Mouse (Mus musculus): Measurements from ENCODE around the gene Rgs10. TPM values are rescaled to one million over a fixed set of nuclear protein-coding genes. Genes with fewer than 3 reads are reported as not detected.

Gene Rgs10
- polyA plus RNA-seq, 1 experiment = not detected

GRCm38 (mm10) chr7:128398664-128399063, 19.9 kb downstream of the Rgs10 start:
- 85% methylated on average over 4 of the region's 4 CpGs for WGBS

GRCm38 (mm10) chr7:128397066-128397465, 21.5 kb downstream of the Rgs10 start:
- WGBS = 66% methylated on average over 2 of the region's 2 CpGs
- no peak for TF ChIP-seq POLR2A (IDR thresholded peaks at IDR 0.05; ENCODE audit: insufficient read depth, low read depth, low read length)
- no peak for TF ChIP-seq CTCF (IDR thresholded peaks at IDR 0.05; ENCODE audit: insufficient read depth, low read depth, low read length)
- 0 out of 2 replicates have a peak, but pooled peaks cover 3% of the 10 kb centered on the region for H3K4me1 ChIP-seq (ENCODE audit: control insufficient read depth, insufficient read depth, low read length)

More at GRCm38 (mm10) chr7:128398664-128399063, 19.9 kb downstream of the Rgs10 start:
- H3K4me1 ChIP-seq (ENCODE audit: control insufficient read depth, insufficient read depth, low read length) = no peaks in the 10 kb centered on the region
- H3K4me3 ChIP-seq (ENCODE audit: insufficient read depth, low read depth, low read length) = no peak overlapping the region
- TF ChIP-seq CTCF (IDR thresholded peaks at IDR 0.05; ENCODE audit: insufficient read depth, low read depth, low read length) (no peak), POLR2A (IDR thresholded peaks at IDR 0.05; ENCODE audit: insufficient read depth, low read depth, low read length) (no peak)
- no peak overlapping the region for H3K27ac ChIP-seq (ENCODE audit: insufficient read depth, low read depth, low read length)

DNA sequence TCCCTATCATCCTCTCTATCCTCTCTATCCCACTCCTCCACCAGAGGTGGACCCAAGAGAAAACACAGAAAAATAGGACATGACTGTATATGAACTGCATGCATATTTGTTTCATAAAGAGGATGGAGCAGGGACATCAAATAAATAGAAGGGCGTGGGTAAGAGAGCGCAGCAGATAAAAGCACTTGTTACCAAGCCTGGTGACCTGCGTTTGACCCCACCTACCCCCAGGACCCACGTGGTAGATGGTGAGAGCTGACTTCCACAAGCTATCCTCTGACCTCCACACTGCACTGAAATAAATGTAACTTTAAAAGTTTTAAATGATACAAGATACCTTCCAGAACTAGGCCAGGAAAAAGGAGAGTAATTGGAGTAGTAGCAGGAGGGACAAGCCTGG, 24.8 kb downstream of the Rgs10 start:
- WGBS = 74% methylated on average over 4 of the region's 4 CpGs

More at GRCm38 (mm10) chr7:128397066-128397465, 21.5 kb downstream of the Rgs10 start:
- H3K27ac ChIP-seq (ENCODE audit: insufficient read depth, low read depth, low read length) = no peak overlapping the region
- no peak overlapping the region for H3K4me3 ChIP-seq (ENCODE audit: insufficient read depth, low read depth, low read length)

GRCm38 (mm10) chr7:128392972-128393314, 25.6 kb downstream of the Rgs10 start:
- Histone ChIP-seq H3K27ac (ENCODE audit: insufficient read depth, low read depth, low read length) (no peak overlapping the region; the same call in 1 of the 2 replicates), H3K4me1 (ENCODE audit: control insufficient read depth, insufficient read depth, low read length) (peaks cover 11% of the 10 kb centered on the region; the same call in 1 of the 2 replicates), H3K4me3 (ENCODE audit: insufficient read depth, low read depth, low read length) (no peak overlapping the region)
- 56% methylated on average over 5 of the region's 5 CpGs for WGBS
- no peak for TF ChIP-seq POLR2A (IDR thresholded peaks at IDR 0.05; ENCODE audit: insufficient read depth, low read depth, low read length)
- no peak for TF ChIP-seq CTCF (IDR thresholded peaks at IDR 0.05; ENCODE audit: insufficient read depth, low read depth, low read length)

More for the DNA sequence above, 24.8 kb downstream of the Rgs10 start:
- peaks cover 8% of the 10 kb centered on the region; the same call in 1 of the 2 replicates for H3K4me1 ChIP-seq (ENCODE audit: control insufficient read depth, insufficient read depth, low read length)
- H3K4me3 ChIP-seq (ENCODE audit: insufficient read depth, low read depth, low read length) = no peak overlapping the region
- H3K27ac ChIP-seq (ENCODE audit: insufficient read depth, low read depth, low read length) = no peak overlapping the region
- TF ChIP-seq POLR2A (IDR thresholded peaks at IDR 0.05; ENCODE audit: insufficient read depth, low read depth, low read length) = no peak
- TF ChIP-seq CTCF (IDR thresholded peaks at IDR 0.05; ENCODE audit: insufficient read depth, low read depth, low read length) = no peak

GRCm38 (mm10) chr7:128392071-128392971, 26.2 kb downstream of the Rgs10 start:
- Histone ChIP-seq H3K4me1 (ENCODE audit: control insufficient read depth, insufficient read depth, low read length) (peaks cover 11% of the 10 kb centered on the region; the same call in 1 of the 2 replicates), H3K4me3 (ENCODE audit: insufficient read depth, low read depth, low read length) (no peak overlapping the region), H3K27ac (ENCODE audit: insufficient read depth, low read depth, low read length) (peak overlapping the region; percentile 37; the same call in 1 of the 2 replicates)
- WGBS = 87% methylated on average over 18 of the region's 18 CpGs
- TF ChIP-seq CTCF (IDR thresholded peaks at IDR 0.05; ENCODE audit: insufficient read depth, low read depth, low read length) (no peak), POLR2A (IDR thresholded peaks at IDR 0.05; ENCODE audit: insufficient read depth, low read depth, low read length) (no peak)

DNA sequence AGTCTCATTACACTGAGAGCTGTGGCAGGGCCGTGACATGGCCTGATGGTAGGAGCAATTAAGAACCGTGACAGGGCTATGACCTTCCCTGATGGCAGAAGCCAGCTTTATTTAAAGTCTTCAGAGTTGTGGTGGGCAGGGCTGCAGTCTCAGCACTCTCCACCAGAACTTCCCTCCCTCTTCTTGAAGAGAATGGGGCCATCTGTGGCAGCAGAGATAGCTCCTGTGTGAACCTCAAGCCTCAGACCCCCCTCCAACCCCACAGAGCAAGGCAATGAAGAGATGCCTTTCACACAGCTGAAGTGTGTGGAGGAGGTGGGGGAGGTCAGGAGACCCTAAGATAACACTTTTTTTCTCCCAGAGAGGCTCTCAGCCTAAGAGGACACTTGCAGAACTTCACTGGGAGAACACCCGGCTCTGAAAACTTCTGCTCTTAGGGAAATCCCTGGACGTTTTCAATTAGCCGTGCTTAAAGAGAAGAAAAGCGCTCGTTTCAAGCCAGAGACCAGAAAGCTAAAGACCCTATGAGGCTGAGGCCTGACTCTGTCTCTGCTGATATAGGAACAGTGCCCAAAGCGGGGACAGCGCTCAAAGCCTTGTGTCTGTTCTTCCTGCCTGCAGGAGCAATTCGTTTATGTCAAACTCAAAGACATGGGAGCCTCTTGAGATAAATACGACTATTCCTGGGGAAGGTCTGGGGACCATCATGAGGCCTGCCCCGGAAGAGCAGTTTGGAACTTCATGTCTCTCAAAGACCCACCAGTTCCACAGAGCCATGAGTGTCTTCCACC, 27.1 kb downstream of the Rgs10 start:
- WGBS = 76% methylated on average over 12 of the region's 12 CpGs
- H3K4me3 ChIP-seq (ENCODE audit: insufficient read depth, low read depth, low read length) = no peak overlapping the region
- no peak overlapping the region for H3K27ac ChIP-seq (ENCODE audit: insufficient read depth, low read depth, low read length)
- peaks cover 11% of the 10 kb centered on the region; the same call in 1 of the 2 replicates for H3K4me1 ChIP-seq (ENCODE audit: control insufficient read depth, insufficient read depth, low read length)
- TF ChIP-seq CTCF (IDR thresholded peaks at IDR 0.05; ENCODE audit: insufficient read depth, low read depth, low read length) (no peak), POLR2A (IDR thresholded peaks at IDR 0.05; ENCODE audit: insufficient read depth, low read depth, low read length) (no peak)

DNA sequence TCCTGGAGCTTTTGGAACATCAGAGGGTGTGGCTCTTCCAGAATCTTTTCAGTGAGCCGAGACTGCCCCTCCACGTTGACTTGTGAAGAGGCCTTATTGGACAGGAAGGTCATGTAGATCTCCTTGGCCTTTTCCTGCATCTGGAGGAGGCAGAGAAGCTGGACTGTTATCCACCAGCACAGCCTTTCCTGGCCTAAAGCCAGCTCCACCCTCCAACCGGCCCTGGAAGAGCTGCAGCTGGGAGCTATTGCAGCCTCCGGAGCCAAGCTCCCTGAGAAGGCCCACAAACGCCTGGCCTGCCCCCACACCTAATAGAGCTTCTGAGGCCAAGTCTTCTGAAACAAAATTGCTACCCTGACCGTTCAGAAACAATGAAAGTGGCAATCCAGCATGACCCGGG, 29.6 kb downstream of the Rgs10 start:
- no peak overlapping the region for H3K4me3 ChIP-seq (ENCODE audit: insufficient read depth, low read depth, low read length)
- 44% methylated on average over 7 of the region's 7 CpGs for WGBS
- TF ChIP-seq CTCF (IDR thresholded peaks at IDR 0.05; ENCODE audit: insufficient read depth, low read depth, low read length) (no peak), POLR2A (IDR thresholded peaks at IDR 0.05; ENCODE audit: insufficient read depth, low read depth, low read length) (no peak)

GRCm38 (mm10) chr7:128383726-128384463, 34.7 kb downstream of the Rgs10 start:
- Histone ChIP-seq H3K4me1 (ENCODE audit: control insufficient read depth, insufficient read depth, low read length) (peaks cover 14% of the 10 kb centered on the region), H3K27ac (ENCODE audit: insufficient read depth, low read depth, low read length) (no peak overlapping the region), H3K4me3 (ENCODE audit: insufficient read depth, low read depth, low read length) (no peak overlapping the region)
- TF ChIP-seq POLR2A (IDR thresholded peaks at IDR 0.05; ENCODE audit: insufficient read depth, low read depth, low read length) (no peak), CTCF (IDR thresholded peaks at IDR 0.05; ENCODE audit: insufficient read depth, low read depth, low read length) (no peak)
- WGBS = 80% methylated on average over 10 of the region's 10 CpGs

More for the DNA sequence above, 29.6 kb downstream of the Rgs10 start:
- Histone ChIP-seq H3K4me1 (ENCODE audit: control insufficient read depth, insufficient read depth, low read length) (peaks cover 11% of the 10 kb centered on the region; the same call in 1 of the 2 replicates), H3K27ac (ENCODE audit: insufficient read depth, low read depth, low read length) (0 out of 2 replicates have a peak overlapping the region, but pooled peaks have one; percentile 10)

Data from olfactory bulb, adult 2 months (tissue).